Mouse (Mus musculus): ENCODE measurements around the gene Slc6a4. TPM values are rescaled to one million over a fixed set of nuclear protein-coding genes. Genes with fewer than 3 reads are reported as not detected.
A peak's percentile ranks its signal among the peaks of the same experiment; 100 is the strongest.

Slc6a4 gene
- polyA plus RNA-seq, 1 experiment: not detected

DNA sequence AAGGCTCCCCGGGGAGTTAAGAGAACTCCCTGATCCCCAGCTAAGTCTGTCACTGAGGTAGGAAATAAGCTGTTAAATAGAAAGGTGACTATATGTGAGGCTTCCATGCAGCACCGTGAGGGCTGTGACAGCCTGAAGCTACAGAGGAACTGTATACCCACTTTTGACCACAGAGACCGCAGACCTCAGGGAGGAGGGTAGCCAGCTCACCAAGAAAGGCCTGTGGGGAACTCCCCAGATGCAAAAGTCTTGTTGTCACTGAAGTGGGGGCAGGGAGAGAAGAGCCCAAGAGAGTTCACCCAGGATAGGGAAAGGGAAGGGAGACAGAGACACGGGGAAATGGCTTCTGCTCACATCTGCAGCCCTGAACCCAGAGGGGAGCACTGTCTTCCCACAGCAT, 5.5 kb upstream of the Slc6a4 start:
- no peak overlapping the region for H3K4me3 ChIP-seq (ENCODE audit: insufficient read depth, low read length)
- TF ChIP-seq CTCF (IDR thresholded peaks at IDR 0.05; ENCODE audit: borderline replicate concordance, insufficient read depth, low read length) (no peak), POLR2A (IDR thresholded peaks at IDR 0.05; ENCODE audit: low read depth, low read length) (no peak)
- no peaks in the 10 kb centered on the region for H3K4me1 ChIP-seq (ENCODE audit: control insufficient read depth, insufficient read depth, low read length)

DNA sequence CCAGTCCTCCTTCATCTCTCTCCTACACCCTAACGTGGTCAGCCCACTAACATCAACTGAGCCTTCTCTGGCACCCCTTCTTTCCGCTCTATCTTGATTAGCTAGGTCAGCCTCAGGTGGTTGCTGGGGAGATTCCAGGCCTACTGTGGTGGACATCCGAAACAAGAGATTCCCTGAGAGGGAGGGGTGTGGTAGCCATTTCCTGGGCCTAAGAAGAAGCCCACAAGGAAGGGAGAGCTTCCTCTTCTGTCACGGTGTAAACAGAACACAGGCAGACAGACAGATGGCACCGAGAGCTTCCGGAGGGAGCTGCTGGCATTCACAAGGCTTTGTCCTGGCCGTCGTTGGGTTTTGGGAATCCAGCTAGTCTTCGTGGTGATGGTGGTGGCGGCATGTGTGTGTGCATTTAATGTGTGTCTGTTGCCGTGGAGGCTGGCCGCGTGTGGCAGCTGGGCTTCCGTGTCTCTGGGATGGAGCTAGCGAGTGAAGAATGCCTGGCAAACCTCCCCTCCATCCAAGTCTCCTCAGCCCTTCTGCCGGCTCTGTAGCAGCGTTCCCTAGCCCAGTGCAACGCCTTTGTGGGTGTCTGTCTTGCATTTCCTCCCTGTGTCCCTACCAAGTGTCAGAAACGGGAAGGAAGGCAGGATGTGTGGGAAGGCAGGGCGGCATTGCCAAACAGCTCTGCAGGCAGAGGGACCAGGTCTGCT, 2.3 kb upstream of the Slc6a4 start:
- Histone ChIP-seq H3K27ac (ENCODE audit: insufficient read depth, low read length) (no peak overlapping the region), H3K4me3 (ENCODE audit: insufficient read depth, low read length) (no peak overlapping the region), H3K4me1 (ENCODE audit: control insufficient read depth, insufficient read depth, low read length) (no peaks in the 10 kb centered on the region)
- no peak for TF ChIP-seq POLR2A (IDR thresholded peaks at IDR 0.05; ENCODE audit: low read depth, low read length)
- no peak for TF ChIP-seq CTCF (IDR thresholded peaks at IDR 0.05; ENCODE audit: borderline replicate concordance, insufficient read depth, low read length)

More for the DNA sequence above, 5.5 kb upstream of the Slc6a4 start:
- no peak overlapping the region for H3K27ac ChIP-seq (ENCODE audit: insufficient read depth, low read length)

- H3K4me1 ChIP-seq (ENCODE audit: control insufficient read depth, insufficient read depth, low read length): no peaks in the 10 kb centered on the region
- TF ChIP-seq CTCF (IDR thresholded peaks at IDR 0.05; ENCODE audit: borderline replicate concordance, insufficient read depth, low read length) (peak; percentile 86), POLR2A (IDR thresholded peaks at IDR 0.05; ENCODE audit: low read depth, low read length) (no peak)
- H3K4me3 ChIP-seq (ENCODE audit: insufficient read depth, low read length): peak overlapping the region; percentile 52
- no peak overlapping the region for H3K27ac ChIP-seq (ENCODE audit: insufficient read depth, low read length)
These were observed 1.1 kb upstream of the Slc6a4 start for GRCm38 (mm10) chr11:76997305-76997704.

GRCm38 (mm10) chr11:76998705-76999226, 363 bp downstream of the Slc6a4 start:
- TF ChIP-seq CTCF (IDR thresholded peaks at IDR 0.05; ENCODE audit: borderline replicate concordance, insufficient read depth, low read length) (no peak), POLR2A (IDR thresholded peaks at IDR 0.05; ENCODE audit: low read depth, low read length) (no peak)

DNA sequence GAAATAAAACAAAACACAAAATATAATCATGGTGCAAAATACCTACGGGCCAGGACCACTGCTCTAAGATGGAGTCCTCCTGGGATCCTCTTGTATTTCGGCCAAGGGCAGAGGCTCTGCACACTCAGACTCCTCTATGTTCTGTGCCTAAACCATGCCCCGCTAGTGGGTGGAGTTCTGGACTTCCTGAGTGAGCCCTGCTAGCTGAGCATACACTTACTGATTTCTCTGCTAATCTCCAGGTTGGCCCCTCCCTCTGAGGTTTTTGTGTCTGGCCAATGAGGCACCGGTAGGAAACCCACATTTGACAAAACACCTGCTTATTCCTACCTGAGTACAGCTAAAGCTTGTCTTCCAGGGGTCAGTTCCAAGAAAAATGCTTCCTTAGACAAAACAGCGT, 2.3 kb downstream of the Slc6a4 start:
- Histone ChIP-seq H3K4me1 (ENCODE audit: control insufficient read depth, insufficient read depth, low read length) (peaks cover 3% of the 10 kb centered on the region), H3K27ac (ENCODE audit: insufficient read depth, low read length) (no peak overlapping the region), H3K4me3 (ENCODE audit: insufficient read depth, low read length) (no peak overlapping the region)
- no peak for TF ChIP-seq POLR2A (IDR thresholded peaks at IDR 0.05; ENCODE audit: low read depth, low read length)

More at GRCm38 (mm10) chr11:76998705-76999226, 363 bp downstream of the Slc6a4 start:
- Histone ChIP-seq H3K4me3 (ENCODE audit: insufficient read depth, low read length) (peak overlapping the region; percentile 16), H3K27ac (ENCODE audit: insufficient read depth, low read length) (no peak overlapping the region), H3K4me1 (ENCODE audit: control insufficient read depth, insufficient read depth, low read length) (peaks cover 3% of the 10 kb centered on the region)

GRCm38 (mm10) chr11:77002361-77002760, 4.0 kb downstream of the Slc6a4 start:
- TF ChIP-seq POLR2A (IDR thresholded peaks at IDR 0.05; ENCODE audit: low read depth, low read length): no peak
- no peak for TF ChIP-seq CTCF (IDR thresholded peaks at IDR 0.05; ENCODE audit: borderline replicate concordance, insufficient read depth, low read length)
- peaks cover 8% of the 10 kb centered on the region for H3K4me1 ChIP-seq (ENCODE audit: control insufficient read depth, insufficient read depth, low read length)
- H3K27ac ChIP-seq (ENCODE audit: insufficient read depth, low read length): no peak overlapping the region
- H3K4me3 ChIP-seq (ENCODE audit: insufficient read depth, low read length): no peak overlapping the region

GRCm38 (mm10) chr11:77005881-77006280, 7.5 kb downstream of the Slc6a4 start:
- no peak overlapping the region for H3K4me3 ChIP-seq (ENCODE audit: insufficient read depth, low read length)
- no peak for TF ChIP-seq POLR2A (IDR thresholded peaks at IDR 0.05; ENCODE audit: low read depth, low read length)
- no peak for TF ChIP-seq CTCF (IDR thresholded peaks at IDR 0.05; ENCODE audit: borderline replicate concordance, insufficient read depth, low read length)

GRCm38 (mm10) chr11:77006616-77007015, 8.2 kb downstream of the Slc6a4 start:
- no peak overlapping the region for H3K27ac ChIP-seq (ENCODE audit: insufficient read depth, low read length)
- TF ChIP-seq CTCF (IDR thresholded peaks at IDR 0.05; ENCODE audit: borderline replicate concordance, insufficient read depth, low read length): no peak
- TF ChIP-seq POLR2A (IDR thresholded peaks at IDR 0.05; ENCODE audit: low read depth, low read length): no peak
- no peak overlapping the region for H3K4me3 ChIP-seq (ENCODE audit: insufficient read depth, low read length)
- H3K4me1 ChIP-seq (ENCODE audit: control insufficient read depth, insufficient read depth, low read length): peaks cover 8% of the 10 kb centered on the region

More at GRCm38 (mm10) chr11:77005881-77006280, 7.5 kb downstream of the Slc6a4 start:
- Histone ChIP-seq H3K27ac (ENCODE audit: insufficient read depth, low read length) (no peak overlapping the region), H3K4me1 (ENCODE audit: control insufficient read depth, insufficient read depth, low read length) (peaks cover 8% of the 10 kb centered on the region)

DNA sequence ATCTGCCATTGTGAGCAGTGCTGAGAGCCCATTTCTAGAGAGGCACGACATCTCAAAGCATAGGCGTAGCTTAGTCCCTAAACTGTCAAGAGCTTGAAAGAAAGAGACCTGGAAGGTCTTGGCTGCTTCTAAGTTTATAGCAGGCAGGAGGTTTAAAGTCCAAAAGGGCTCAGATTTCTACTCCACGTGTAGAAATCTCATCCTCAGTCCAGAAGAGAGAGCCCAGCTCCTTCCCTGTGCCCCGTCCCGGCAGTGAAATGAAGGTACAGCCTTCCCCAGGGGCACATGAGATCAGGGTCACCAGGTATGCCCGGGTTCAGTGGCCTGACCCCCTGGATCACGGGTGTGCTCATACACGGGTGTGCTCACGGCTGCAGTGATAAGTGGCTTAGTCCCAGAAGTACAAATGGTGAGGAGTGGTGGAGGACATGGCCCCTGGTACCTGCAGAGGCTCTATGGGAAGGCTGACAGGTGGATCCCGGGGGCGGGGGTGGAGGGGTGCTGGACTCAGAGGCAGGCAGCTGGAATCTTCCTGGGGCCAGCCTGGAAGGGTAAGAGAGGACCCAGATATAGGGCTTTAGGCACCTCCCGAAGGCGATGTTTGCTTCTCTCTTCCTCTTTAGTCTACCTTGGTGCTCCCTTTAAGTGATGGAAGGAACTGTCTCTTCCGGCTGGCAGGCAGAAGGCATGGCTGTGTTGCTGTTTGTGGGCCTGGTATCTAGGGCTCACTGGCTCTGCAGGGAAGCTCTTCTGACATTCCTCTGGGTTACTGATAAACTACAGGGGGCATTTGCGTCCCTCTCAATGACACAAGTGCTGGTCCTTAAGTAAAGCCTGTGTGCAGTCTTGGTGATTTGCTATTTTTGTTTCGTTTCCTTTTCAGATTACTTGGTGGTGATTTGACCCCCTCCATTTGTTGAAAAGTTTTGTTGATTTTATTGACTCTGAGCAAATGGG, 10.9 kb downstream of the Slc6a4 start:
- H3K4me1 ChIP-seq (ENCODE audit: control insufficient read depth, insufficient read depth, low read length): peaks cover 5% of the 10 kb centered on the region; the same call in 1 of the 2 replicates
- no peak overlapping the region for H3K4me3 ChIP-seq (ENCODE audit: insufficient read depth, low read length)
- H3K27ac ChIP-seq (ENCODE audit: insufficient read depth, low read length): no peak overlapping the region
- TF ChIP-seq POLR2A (IDR thresholded peaks at IDR 0.05; ENCODE audit: low read depth, low read length) (no peak), CTCF (IDR thresholded peaks at IDR 0.05; ENCODE audit: borderline replicate concordance, insufficient read depth, low read length) (no peak)
